Mouse (Mus musculus): ENCODE data around the gene Tspyl2. TPM values are rescaled to one million over a fixed set of nuclear protein-coding genes. Genes with fewer than 3 reads are reported as not detected.
A peak's percentile ranks its signal among the peaks of the same experiment; 100 is the strongest.

Gene Tspyl2
- 15.7 and 19.0 TPM in 2 replicates for polyA plus RNA-seq (2014; fragmentation: Nextera tagmentation; extraction: Ambion mirVana)

- Histone ChIP-seq H3K36me3 (ENCODE audit: control insufficient read depth, insufficient read depth, low read length) (peaks cover 3% of the 10 kb centered on the region), H3K27me3 (ENCODE audit: control insufficient read depth, insufficient read depth, low read length) (peaks cover 35% of the 10 kb centered on the region)
- 10% methylated on average over 27 of the region's 27 CpGs for WGBS (ENCODE audit: insufficient replicate concordance)
These were observed at the start of gene Tspyl2 for GRCm38 (mm10) chrX:152342358-152342901. Gene Tspyl2 (minus strand): TSS chrX:152342425.

GRCm38 (mm10) chrX:152368397-152369273 is 26.4 kb upstream of the Tspyl2 start, which contains the start of gene Gpr173:
Gene Gpr173 (minus strand): TSS chrX:152368704.
- H3K4me3 ChIP-seq (ENCODE audit: low read depth, low read length): peak within 1 kb of the TSS; percentile 54
- peak within 1 kb of the TSS; percentile 68 for H3K9ac ChIP-seq (ENCODE audit: low read depth, low read length)
- no peaks in the 10 kb centered on the region for H3K36me3 ChIP-seq (ENCODE audit: control insufficient read depth, insufficient read depth, low read length)
- H3K27me3 ChIP-seq (ENCODE audit: control insufficient read depth, insufficient read depth, low read length): peaks cover 23% of the 10 kb centered on the region
- no peaks in the 10 kb centered on the region; the same call in 1 of the 2 replicates for H3K4me1 ChIP-seq (ENCODE audit: control insufficient read depth, insufficient read depth, low read length)
- H3K4me2 ChIP-seq: peak within 1 kb of the TSS; percentile 66
- peak; percentile 92 for ATAC-seq (replicated peaks; ENCODE audit: insufficient number of reproducible peaks, low FRiP score, low TSS enrichment)
- no peak within 1 kb of the TSS for H3K27ac ChIP-seq (ENCODE audit: low read depth, low read length)
- no peaks in the 10 kb centered on the region for H3K9me3 ChIP-seq (replicated peaks; ENCODE audit: control insufficient read depth, low read length)
- 12% methylated on average over 21 of the region's 24 CpGs for WGBS (ENCODE audit: insufficient replicate concordance)

More at GRCm38 (mm10) chrX:152342358-152342901, at the start of gene Tspyl2:
- peak within 1 kb of the TSS; percentile 82 for H3K9ac ChIP-seq (ENCODE audit: low read depth, low read length)
- ATAC-seq (replicated peaks; ENCODE audit: insufficient number of reproducible peaks, low FRiP score, low TSS enrichment): peak; percentile 97
- peak within 1 kb of the TSS; percentile 75 for H3K27ac ChIP-seq (ENCODE audit: low read depth, low read length)
- H3K4me2 ChIP-seq: peak within 1 kb of the TSS; percentile 62
- H3K9me3 ChIP-seq (replicated peaks; ENCODE audit: control insufficient read depth, low read length): no peaks in the 10 kb centered on the region
- peak within 1 kb of the TSS; percentile 62 for H3K4me3 ChIP-seq (ENCODE audit: low read depth, low read length)
- H3K4me1 ChIP-seq (ENCODE audit: control insufficient read depth, insufficient read depth, low read length): no peaks in the 10 kb centered on the region

GRCm38 (mm10) chrX:152368054-152368396 is 25.8 kb upstream of the Tspyl2 start:
- peak overlapping the region; percentile 66 for H3K4me2 ChIP-seq
- no peaks in the 10 kb centered on the region for H3K9me3 ChIP-seq (replicated peaks; ENCODE audit: control insufficient read depth, low read length)
- peaks cover 23% of the 10 kb centered on the region for H3K27me3 ChIP-seq (ENCODE audit: control insufficient read depth, insufficient read depth, low read length)
- no peaks in the 10 kb centered on the region; the same call in 1 of the 2 replicates for H3K4me1 ChIP-seq (ENCODE audit: control insufficient read depth, insufficient read depth, low read length)
- no peak overlapping the region for H3K27ac ChIP-seq (ENCODE audit: low read depth, low read length)
- WGBS (ENCODE audit: insufficient replicate concordance): 25% methylated on average over 3 of the region's 4 CpGs
- peak overlapping the region; percentile 68 for H3K9ac ChIP-seq (ENCODE audit: low read depth, low read length)
- H3K36me3 ChIP-seq (ENCODE audit: control insufficient read depth, insufficient read depth, low read length): no peaks in the 10 kb centered on the region
- peak overlapping the region; percentile 54 for H3K4me3 ChIP-seq (ENCODE audit: low read depth, low read length)
- ATAC-seq (replicated peaks; ENCODE audit: insufficient number of reproducible peaks, low FRiP score, low TSS enrichment): no peak

- Histone ChIP-seq H3K27me3 (ENCODE audit: control insufficient read depth, insufficient read depth, low read length) (peaks cover 23% of the 10 kb centered on the region), H3K4me1 (ENCODE audit: control insufficient read depth, insufficient read depth, low read length) (no peaks in the 10 kb centered on the region; the same call in 1 of the 2 replicates), H3K4me3 (ENCODE audit: low read depth, low read length) (no peak overlapping the region), H3K9ac (ENCODE audit: low read depth, low read length) (no peak overlapping the region), H3K27ac (ENCODE audit: low read depth, low read length) (no peak overlapping the region), H3K9me3 (replicated peaks; ENCODE audit: control insufficient read depth, low read length) (no peaks in the 10 kb centered on the region), H3K4me2 (no peak overlapping the region), H3K36me3 (ENCODE audit: control insufficient read depth, insufficient read depth, low read length) (no peaks in the 10 kb centered on the region)
- no peak for ATAC-seq (replicated peaks; ENCODE audit: insufficient number of reproducible peaks, low FRiP score, low TSS enrichment)
- WGBS (ENCODE audit: insufficient replicate concordance): 64% methylated on average over 2 of the region's 2 CpGs
These were observed 24.2 kb upstream of the Tspyl2 start for GRCm38 (mm10) chrX:152366418-152366817.

GRCm38 (mm10) chrX:152352553-152353153 is 10.4 kb upstream of the Tspyl2 start:
- Histone ChIP-seq H3K9me3 (replicated peaks; ENCODE audit: control insufficient read depth, low read length) (no peaks in the 10 kb centered on the region), H3K9ac (ENCODE audit: low read depth, low read length) (no peak overlapping the region), H3K36me3 (ENCODE audit: control insufficient read depth, insufficient read depth, low read length) (no peaks in the 10 kb centered on the region), H3K4me1 (ENCODE audit: control insufficient read depth, insufficient read depth, low read length) (no peaks in the 10 kb centered on the region), H3K4me2 (no peak overlapping the region), H3K27ac (ENCODE audit: low read depth, low read length) (no peak overlapping the region), H3K4me3 (ENCODE audit: low read depth, low read length) (no peak overlapping the region), H3K27me3 (ENCODE audit: control insufficient read depth, insufficient read depth, low read length) (peaks cover 4% of the 10 kb centered on the region; the same call in 1 of the 2 replicates)
- WGBS (ENCODE audit: insufficient replicate concordance): 23% methylated on average over 5 of the region's 5 CpGs
- ATAC-seq (replicated peaks; ENCODE audit: insufficient number of reproducible peaks, low FRiP score, low TSS enrichment): no peak

- Histone ChIP-seq H3K36me3 (ENCODE audit: control insufficient read depth, insufficient read depth, low read length) (no peaks in the 10 kb centered on the region), H3K4me3 (ENCODE audit: low read depth, low read length) (no peak overlapping the region), H3K9me3 (replicated peaks; ENCODE audit: control insufficient read depth, low read length) (no peaks in the 10 kb centered on the region), H3K27ac (ENCODE audit: low read depth, low read length) (no peak overlapping the region), H3K4me2 (no peak overlapping the region), H3K4me1 (ENCODE audit: control insufficient read depth, insufficient read depth, low read length) (no peaks in the 10 kb centered on the region), H3K27me3 (ENCODE audit: control insufficient read depth, insufficient read depth, low read length) (peaks cover 24% of the 10 kb centered on the region), H3K9ac (ENCODE audit: low read depth, low read length) (no peak overlapping the region)
- WGBS (ENCODE audit: insufficient replicate concordance): 88% methylated on average over 14 of the region's 14 CpGs
- no peak for ATAC-seq (replicated peaks; ENCODE audit: insufficient number of reproducible peaks, low FRiP score, low TSS enrichment)
These were observed 4.8 kb upstream of the Tspyl2 start for GRCm38 (mm10) chrX:152347041-152347440.

- H3K4me3 ChIP-seq (ENCODE audit: low read depth, low read length): no peak overlapping the region
- no peak overlapping the region for H3K9ac ChIP-seq (ENCODE audit: low read depth, low read length)
- WGBS (ENCODE audit: insufficient replicate concordance): 90% methylated on average over 15 of the region's 15 CpGs
- H3K9me3 ChIP-seq (replicated peaks; ENCODE audit: control insufficient read depth, low read length): no peaks in the 10 kb centered on the region
- no peaks in the 10 kb centered on the region for H3K36me3 ChIP-seq (ENCODE audit: control insufficient read depth, insufficient read depth, low read length)
- no peaks in the 10 kb centered on the region for H3K4me1 ChIP-seq (ENCODE audit: control insufficient read depth, insufficient read depth, low read length)
- peaks cover 28% of the 10 kb centered on the region for H3K27me3 ChIP-seq (ENCODE audit: control insufficient read depth, insufficient read depth, low read length)
- no peak overlapping the region for H3K4me2 ChIP-seq
- no peak overlapping the region for H3K27ac ChIP-seq (ENCODE audit: low read depth, low read length)
- no peak for ATAC-seq (replicated peaks; ENCODE audit: insufficient number of reproducible peaks, low FRiP score, low TSS enrichment)
These were observed 4.4 kb upstream of the Tspyl2 start for GRCm38 (mm10) chrX:152346587-152346986.

- Histone ChIP-seq H3K36me3 (ENCODE audit: control insufficient read depth, insufficient read depth, low read length) (peaks cover 3% of the 10 kb centered on the region), H3K9me3 (replicated peaks; ENCODE audit: control insufficient read depth, low read length) (no peaks in the 10 kb centered on the region), H3K27ac (ENCODE audit: low read depth, low read length) (peak overlapping the region; percentile 75), H3K27me3 (ENCODE audit: control insufficient read depth, insufficient read depth, low read length) (peaks cover 37% of the 10 kb centered on the region), H3K4me1 (ENCODE audit: control insufficient read depth, insufficient read depth, low read length) (no peaks in the 10 kb centered on the region), H3K4me2 (peak overlapping the region; percentile 62), H3K9ac (ENCODE audit: low read depth, low read length) (no peak overlapping the region; the same call in 1 of the 2 replicates), H3K4me3 (ENCODE audit: low read depth, low read length) (peak overlapping the region; percentile 62)
- ATAC-seq (replicated peaks; ENCODE audit: insufficient number of reproducible peaks, low FRiP score, low TSS enrichment): no peak
- 24% methylated on average over 6 of the region's 6 CpGs for WGBS (ENCODE audit: insufficient replicate concordance)
These were observed 678 bp upstream of the Tspyl2 start for GRCm38 (mm10) chrX:152342903-152343302.

Measured in heart, embryonic 11.5 days (tissue).